Mouse (Mus musculus): ENCODE results near the gene Ddx42. TPM values are rescaled to one million over a fixed set of nuclear protein-coding genes. Genes with fewer than 3 reads are reported as not detected.

The Ddx42 gene
- total and polyA plus RNA-seq, 2 experiments from 2014 or later: 17.8 to 29.2 TPM

DNA sequence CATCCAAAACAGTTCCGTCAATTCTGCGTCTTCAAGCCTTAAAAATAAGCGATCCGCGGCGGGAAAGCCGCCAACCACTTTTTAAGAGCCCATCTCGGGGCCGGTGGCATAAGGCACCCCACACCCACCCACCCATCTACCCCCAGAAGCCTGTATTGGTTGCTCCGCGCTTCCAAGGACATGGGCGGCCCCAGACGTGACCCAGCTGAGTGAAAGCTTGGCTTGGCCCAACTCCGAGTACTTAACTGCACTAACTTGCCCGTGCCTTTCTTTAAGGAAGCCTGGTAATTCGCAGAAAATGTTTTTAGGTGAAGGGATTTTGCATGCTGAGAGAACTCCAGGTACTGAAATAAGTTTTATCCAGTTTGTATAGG, 56.6 kb downstream of the Ddx42 start:
- H3K4me2 ChIP-seq (ENCODE audit: low read depth, low read length): peak overlapping the region; percentile 78
- ATAC-seq (ENCODE audit: insufficient read depth, low read depth): no peak
- H3K4me1 ChIP-seq (ENCODE audit: control insufficient read depth, insufficient read depth): peaks cover 39% of the 10 kb centered on the region
- TF ChIP-seq EP300 (IDR thresholded peaks at IDR 0.05; ENCODE audit: low read depth) (no peak), CTCF (IDR thresholded peaks at IDR 0.05; ENCODE audit: low read depth) (no peak)
- WGBS: 12% methylated on average over 16 of the region's 16 CpGs
- DNase-seq (ENCODE audit: low spot score): no peak
- peak overlapping the region; percentile 99 for H3K4me3 ChIP-seq (ENCODE audit: low read depth, low read length)
- H3K9me3 ChIP-seq (replicated peaks; ENCODE audit: control insufficient read depth, low read length): no peaks in the 10 kb centered on the region
- H3K27me3 ChIP-seq (ENCODE audit: control insufficient read depth, insufficient read depth, low read length): 0 out of 2 replicates have a peak, but pooled peaks cover 2% of the 10 kb centered on the region
- H3K9ac ChIP-seq (replicated peaks; ENCODE audit: low read depth, low read length): peak overlapping the region; percentile 53
- H3K27ac ChIP-seq (ENCODE audit: low read depth): peak overlapping the region; percentile 97
- no peaks in the 10 kb centered on the region for H3K36me3 ChIP-seq (replicated peaks; ENCODE audit: control insufficient read depth, insufficient read depth, low read length)

DNA sequence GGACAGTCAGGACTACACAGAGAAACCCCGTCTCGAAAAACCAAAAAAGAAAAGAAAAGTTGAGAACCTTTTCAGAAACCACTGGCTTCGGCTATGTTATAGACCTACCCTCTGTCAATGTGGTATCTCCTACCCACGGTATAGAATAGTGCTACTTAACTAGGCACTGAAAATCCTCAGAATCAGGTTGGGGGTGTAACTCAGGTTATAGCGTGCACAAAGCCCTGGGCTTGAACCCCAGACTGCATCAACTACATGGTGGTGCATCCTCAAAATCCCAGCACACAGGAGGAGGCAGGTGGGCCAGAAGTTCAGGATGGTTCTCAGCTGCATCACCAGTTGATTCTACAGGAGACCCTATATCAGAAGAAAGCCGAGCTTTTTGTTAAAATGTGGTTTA, 57.1 kb downstream of the Ddx42 start:
- H3K27ac ChIP-seq (ENCODE audit: low read depth): no peak overlapping the region
- no peak overlapping the region for H3K9ac ChIP-seq (replicated peaks; ENCODE audit: low read depth, low read length)
- no peak overlapping the region for H3K4me2 ChIP-seq (ENCODE audit: low read depth, low read length)
- peaks cover 36% of the 10 kb centered on the region for H3K4me1 ChIP-seq (ENCODE audit: control insufficient read depth, insufficient read depth)
- ATAC-seq (ENCODE audit: insufficient read depth, low read depth): no peak
- no peaks in the 10 kb centered on the region for H3K36me3 ChIP-seq (replicated peaks; ENCODE audit: control insufficient read depth, insufficient read depth, low read length)
- 96% methylated on average over 6 of the region's 6 CpGs for WGBS
- TF ChIP-seq CTCF (IDR thresholded peaks at IDR 0.05; ENCODE audit: low read depth): no peak
- TF ChIP-seq EP300 (IDR thresholded peaks at IDR 0.05; ENCODE audit: low read depth): no peak
- no peak for DNase-seq (ENCODE audit: low spot score)
- no peaks in the 10 kb centered on the region for H3K9me3 ChIP-seq (replicated peaks; ENCODE audit: control insufficient read depth, low read length)
- no peak overlapping the region for H3K4me3 ChIP-seq (ENCODE audit: low read depth, low read length)
- H3K27me3 ChIP-seq (ENCODE audit: control insufficient read depth, insufficient read depth, low read length): 0 out of 2 replicates have a peak, but pooled peaks cover 4% of the 10 kb centered on the region

DNA sequence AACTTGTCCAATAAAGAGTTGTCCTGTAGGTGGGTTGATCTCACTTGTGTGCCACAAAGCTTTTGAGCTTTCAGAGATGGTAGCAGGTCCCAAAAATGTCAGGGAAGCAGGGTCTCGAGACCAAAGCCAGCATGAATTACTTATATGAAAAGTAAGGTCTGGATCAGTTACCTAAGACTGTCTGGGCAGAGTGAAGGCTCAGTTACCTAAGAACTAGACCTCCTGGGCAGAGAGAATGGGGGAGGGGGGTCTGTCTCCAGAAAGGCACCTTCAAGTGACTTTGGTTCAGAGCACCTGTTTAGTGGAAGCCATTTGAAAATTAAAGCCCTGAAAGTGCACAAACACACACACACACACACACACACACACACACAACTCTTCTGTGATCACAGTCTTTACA, 57.6 kb downstream of the Ddx42 start:
- no peak for ATAC-seq (ENCODE audit: insufficient read depth, low read depth)
- no peak for DNase-seq (ENCODE audit: low spot score)
- no peak overlapping the region for H3K4me3 ChIP-seq (ENCODE audit: low read depth, low read length)
- no peak overlapping the region for H3K4me2 ChIP-seq (ENCODE audit: low read depth, low read length)
- no peaks in the 10 kb centered on the region for H3K36me3 ChIP-seq (replicated peaks; ENCODE audit: control insufficient read depth, insufficient read depth, low read length)
- no peak overlapping the region for H3K9ac ChIP-seq (replicated peaks; ENCODE audit: low read depth, low read length)
- TF ChIP-seq EP300 (IDR thresholded peaks at IDR 0.05; ENCODE audit: low read depth): no peak
- 82% methylated on average over 1 of the region's 1 CpGs for WGBS
- H3K27ac ChIP-seq (ENCODE audit: low read depth): no peak overlapping the region
- H3K27me3 ChIP-seq (ENCODE audit: control insufficient read depth, insufficient read depth, low read length): 0 out of 2 replicates have a peak, but pooled peaks cover 4% of the 10 kb centered on the region
- H3K4me1 ChIP-seq (ENCODE audit: control insufficient read depth, insufficient read depth): peaks cover 31% of the 10 kb centered on the region
- H3K9me3 ChIP-seq (replicated peaks; ENCODE audit: control insufficient read depth, low read length): no peaks in the 10 kb centered on the region

- no peak overlapping the region for H3K4me3 ChIP-seq (ENCODE audit: low read depth, low read length)
- WGBS: 67% methylated on average over 7 of the region's 7 CpGs
- H3K9ac ChIP-seq (replicated peaks; ENCODE audit: low read depth, low read length): no peak overlapping the region
- no peaks in the 10 kb centered on the region for H3K9me3 ChIP-seq (replicated peaks; ENCODE audit: control insufficient read depth, low read length)
- peak overlapping the region; percentile 30; the same call in 1 of the 2 replicates for H3K27ac ChIP-seq (ENCODE audit: low read depth)
- no peaks in the 10 kb centered on the region for H3K36me3 ChIP-seq (replicated peaks; ENCODE audit: control insufficient read depth, insufficient read depth, low read length)
- ATAC-seq (ENCODE audit: insufficient read depth, low read depth): no peak
- peaks cover 31% of the 10 kb centered on the region for H3K4me1 ChIP-seq (ENCODE audit: control insufficient read depth, insufficient read depth)
- no peak overlapping the region for H3K4me2 ChIP-seq (ENCODE audit: low read depth, low read length)
- peak; percentile 13 for DNase-seq (ENCODE audit: low spot score)
- TF ChIP-seq EP300 (IDR thresholded peaks at IDR 0.05; ENCODE audit: low read depth) (no peak), CTCF (IDR thresholded peaks at IDR 0.05; ENCODE audit: low read depth) (no peak)
- 0 out of 2 replicates have a peak, but pooled peaks cover 4% of the 10 kb centered on the region for H3K27me3 ChIP-seq (ENCODE audit: control insufficient read depth, insufficient read depth, low read length)
These were observed 58.3 kb downstream of the Ddx42 start for GRCm38 (mm10) chr11:106274971-106275411.

DNA sequence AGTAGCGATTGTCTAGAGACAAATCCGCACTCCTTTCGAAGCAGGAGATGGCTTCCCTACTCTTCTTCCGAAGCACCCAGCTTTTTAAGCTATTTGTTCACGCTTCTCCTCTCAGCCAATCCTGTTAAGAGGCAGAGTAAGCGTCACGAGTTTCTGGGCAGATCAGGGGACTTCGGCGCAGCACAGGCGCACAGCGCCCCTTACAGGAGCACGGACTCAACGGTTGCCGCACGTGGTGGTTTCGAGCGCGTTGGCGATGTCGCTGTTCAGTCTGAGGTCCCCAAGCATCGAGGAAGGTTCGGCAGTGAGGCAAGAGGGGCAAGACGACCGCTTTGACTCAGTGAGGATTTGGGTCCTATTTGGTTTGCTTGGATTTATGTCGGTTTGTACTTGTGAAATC, 59.7 kb downstream of the Ddx42 start, which contains the start of gene Tcam1:
Gene Tcam1, plus strand, starts transcription at position 219 of the 400 bp plus-strand sequence.
- H3K27ac ChIP-seq (ENCODE audit: low read depth): no peak within 1 kb of the TSS
- peaks cover 21% of the 10 kb centered on the region; the same call in 1 of the 2 replicates for H3K4me1 ChIP-seq (ENCODE audit: control insufficient read depth, insufficient read depth)
- 5% methylated on average over 25 of the region's 25 CpGs for WGBS
- no peak within 1 kb of the TSS for H3K4me2 ChIP-seq (ENCODE audit: low read depth, low read length)
- TF ChIP-seq EP300 (IDR thresholded peaks at IDR 0.05; ENCODE audit: low read depth): no peak
- peak; percentile 75 for TF ChIP-seq CTCF (IDR thresholded peaks at IDR 0.05; ENCODE audit: low read depth)
- peak; percentile 94 for DNase-seq (ENCODE audit: low spot score)
- 0 out of 2 replicates have a peak, but pooled peaks cover 4% of the 10 kb centered on the region for H3K27me3 ChIP-seq (ENCODE audit: control insufficient read depth, insufficient read depth, low read length)
- no peak within 1 kb of the TSS for H3K9ac ChIP-seq (replicated peaks; ENCODE audit: low read depth, low read length)
- no peak within 1 kb of the TSS for H3K4me3 ChIP-seq (ENCODE audit: low read depth, low read length)
- H3K36me3 ChIP-seq (replicated peaks; ENCODE audit: control insufficient read depth, insufficient read depth, low read length): no peaks in the 10 kb centered on the region
- no peaks in the 10 kb centered on the region for H3K9me3 ChIP-seq (replicated peaks; ENCODE audit: control insufficient read depth, low read length)
- peak; percentile 49; the same call in 1 of the 2 replicates for ATAC-seq (ENCODE audit: insufficient read depth, low read depth)

- no peak for ATAC-seq (ENCODE audit: insufficient read depth, low read depth)
- 67% methylated on average over 6 of the region's 6 CpGs for WGBS
- H3K27ac ChIP-seq (ENCODE audit: low read depth): no peak overlapping the region
- no peak for DNase-seq (ENCODE audit: low spot score)
- no peaks in the 10 kb centered on the region for H3K4me1 ChIP-seq (ENCODE audit: control insufficient read depth, insufficient read depth)
- no peak overlapping the region for H3K4me2 ChIP-seq (ENCODE audit: low read depth, low read length)
- 0 out of 2 replicates have a peak, but pooled peaks cover 4% of the 10 kb centered on the region for H3K27me3 ChIP-seq (ENCODE audit: control insufficient read depth, insufficient read depth, low read length)
- no peaks in the 10 kb centered on the region for H3K36me3 ChIP-seq (replicated peaks; ENCODE audit: control insufficient read depth, insufficient read depth, low read length)
- no peak overlapping the region for H3K9ac ChIP-seq (replicated peaks; ENCODE audit: low read depth, low read length)
- no peak for TF ChIP-seq CTCF (IDR thresholded peaks at IDR 0.05; ENCODE audit: low read depth)
- TF ChIP-seq EP300 (IDR thresholded peaks at IDR 0.05; ENCODE audit: low read depth): no peak
- no peak overlapping the region for H3K4me3 ChIP-seq (ENCODE audit: low read depth, low read length)
- H3K9me3 ChIP-seq (replicated peaks; ENCODE audit: control insufficient read depth, low read length): no peaks in the 10 kb centered on the region
These were observed 65.7 kb downstream of the Ddx42 start for GRCm38 (mm10) chr11:106282452-106282851.

Data from heart, postnatal 0 days (tissue).